Mouse (Mus musculus) cerebellum, adult 11-12 months (tissue): Measurements from ENCODE around the gene Zfp112.
"Not testable (repeated sequence)": the region's sequence is repeated elsewhere in the genome, so short reads cannot be mapped to it uniquely, and the experiment has no call there.

Source experiments
- DNase-seq: peaks from one replicate; pipeline ENCODE4 v3.0.0; 2022

Gene Zfp112

DNA sequence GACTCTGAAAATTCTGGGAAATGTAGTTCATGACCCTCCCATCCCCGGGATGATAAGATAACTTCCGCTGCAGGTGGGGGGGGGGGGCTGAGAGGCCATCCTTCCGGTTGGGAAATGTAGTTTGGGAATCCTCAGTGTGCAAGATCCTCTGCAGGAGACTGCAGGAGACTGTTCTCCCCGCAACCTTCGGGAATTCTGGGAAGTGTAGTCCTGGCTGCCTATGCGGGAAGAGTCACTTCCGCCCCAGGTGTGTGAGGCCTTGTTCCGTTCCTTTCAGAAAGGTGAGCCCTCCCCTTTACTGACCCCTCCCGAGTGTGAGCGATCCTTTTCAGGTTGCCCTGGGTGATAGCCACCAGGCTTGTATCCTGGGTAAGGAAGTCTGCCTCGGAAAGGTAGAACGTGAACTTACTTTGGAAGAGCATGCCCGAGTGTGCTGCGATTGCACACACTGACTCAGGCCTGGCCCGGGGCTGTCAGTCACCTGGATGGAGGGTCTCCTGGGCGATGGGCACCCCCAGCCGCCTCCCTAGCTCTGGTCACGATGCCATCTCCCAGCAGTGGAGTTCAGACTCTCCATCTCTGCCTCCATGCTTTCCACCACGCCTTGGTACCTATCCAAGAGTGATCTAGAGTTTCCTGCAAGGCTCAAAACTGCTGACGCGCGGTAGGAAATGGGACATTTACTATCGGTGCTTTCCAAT lies at the start of gene Zfp112:
Gene Zfp112 (plus strand): TSS at position 159 of the 701 bp plus-strand sequence.
- DNase-seq = peak; percentile 92

GRCm38 (mm10) chr7:24074424-24074823 lies 37.7 kb upstream of the Zfp112 start:
- DNase-seq = not testable (repeated sequence)

DNA sequence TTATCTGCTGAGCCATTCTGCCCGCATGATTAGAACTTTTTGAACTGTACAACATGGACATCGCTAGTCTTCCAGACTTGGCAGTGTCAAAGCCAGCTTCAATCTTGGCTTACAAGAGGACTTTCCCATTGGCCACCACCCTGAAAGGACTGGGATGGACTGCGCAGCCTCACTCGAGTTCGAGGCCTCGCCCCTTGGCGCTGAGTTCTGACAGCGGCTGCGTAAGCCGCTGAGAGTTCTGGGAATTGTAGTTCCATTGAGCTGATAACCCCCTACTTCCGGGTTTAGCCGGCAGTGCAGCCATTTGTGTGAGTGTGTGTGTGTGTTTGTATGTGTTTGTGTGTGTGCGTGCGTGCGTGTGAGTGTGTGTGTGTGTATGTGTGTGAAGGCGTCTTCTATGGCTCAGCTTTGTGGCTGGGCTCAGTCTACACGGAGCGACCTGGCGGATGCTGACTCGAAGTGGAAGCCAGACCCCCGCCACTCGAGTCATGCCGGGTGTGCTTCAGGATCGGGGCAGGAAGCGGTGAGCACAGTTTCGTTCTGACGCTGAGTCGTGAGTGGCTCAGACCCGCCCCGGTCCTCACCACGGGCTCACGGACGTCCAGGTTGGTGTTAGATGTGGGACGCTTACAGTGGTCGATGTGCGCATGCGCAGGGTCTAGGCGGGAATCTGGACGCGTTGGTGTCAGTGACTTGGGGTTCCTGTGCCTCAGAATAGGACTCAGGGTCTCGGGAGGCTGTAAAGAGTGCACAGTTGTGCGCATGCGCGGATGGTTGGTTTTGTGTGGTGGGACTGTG lies 30.3 kb upstream of the Zfp112 start, which contains the start of gene Zfp180:
Gene Zfp180 (plus strand): TSS at position 291 of the 798 bp plus-strand sequence.
- DNase-seq = peak; percentile 98

DNA sequence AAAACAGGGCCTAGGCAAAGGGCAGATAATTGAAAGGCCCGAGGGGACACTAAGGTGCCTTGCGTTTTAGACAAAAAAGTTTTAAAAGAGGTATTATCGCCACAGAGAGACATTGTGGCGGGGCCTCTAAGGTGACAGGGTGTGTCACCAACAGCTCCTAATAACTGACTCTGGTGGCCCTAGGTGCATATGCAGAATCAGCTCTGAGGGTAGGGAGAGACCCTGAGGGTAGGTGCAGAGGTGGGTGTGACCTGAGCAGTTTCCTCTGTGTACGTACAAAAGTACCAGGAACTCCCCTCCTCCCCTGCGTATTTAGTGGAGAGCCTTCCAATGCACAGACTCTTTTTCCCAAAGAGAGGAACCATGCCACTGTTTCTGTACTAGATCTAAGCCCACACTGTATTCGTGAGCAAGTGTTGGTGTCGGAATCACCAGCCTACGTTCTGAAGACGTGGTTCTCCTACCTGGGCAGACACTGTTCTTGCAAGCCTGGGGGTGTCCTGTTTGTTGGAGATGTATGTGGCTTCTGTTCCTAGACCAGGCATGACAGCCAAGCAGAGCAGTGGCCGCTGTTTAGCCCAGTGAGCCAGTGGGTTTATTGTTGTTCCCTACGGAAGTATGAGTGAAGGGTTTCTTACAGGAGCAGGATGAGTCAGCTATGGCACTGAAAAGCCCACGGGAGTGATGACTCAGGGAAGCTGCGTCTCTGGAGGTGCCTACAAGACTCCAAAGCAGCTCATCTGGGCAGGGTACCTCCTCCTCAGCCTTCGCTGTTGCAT lies 29.5 kb upstream of the Zfp112 start:
- peak; percentile 36 for DNase-seq

- DNase-seq = no peak
These were observed 25.2 kb upstream of the Zfp112 start for GRCm38 (mm10) chr7:24086871-24087270.

DNA sequence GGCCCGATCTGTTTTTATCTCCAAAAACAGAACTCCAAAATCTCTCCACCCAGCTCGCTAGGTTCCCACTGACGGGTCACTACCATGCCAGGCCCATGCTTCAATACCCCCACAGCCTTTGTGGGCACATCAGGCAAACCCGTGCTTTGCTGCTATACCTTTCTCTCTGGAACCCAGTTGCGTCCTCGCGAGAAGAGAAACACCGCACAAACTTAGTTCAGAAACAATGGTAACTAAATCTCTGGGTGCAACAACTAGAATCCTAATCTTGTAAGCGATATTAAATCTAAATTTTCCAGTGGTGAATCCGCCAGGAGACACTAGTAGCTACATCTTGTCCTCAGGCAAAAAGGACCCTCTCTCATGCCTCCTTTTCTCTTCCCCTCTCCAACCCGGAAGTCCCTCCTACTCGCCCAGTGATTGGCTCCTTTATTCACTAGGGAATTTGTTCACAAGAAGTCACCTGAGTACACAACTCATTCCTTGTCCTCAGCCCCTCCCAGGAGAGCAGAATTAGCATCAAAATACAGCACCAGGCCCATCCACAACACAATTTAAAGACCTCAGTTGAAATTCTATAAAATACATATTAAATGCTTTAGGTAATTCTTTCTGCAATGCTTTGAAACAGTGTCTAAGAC lies 24.5 kb upstream of the Zfp112 start:
- no peak for DNase-seq

GRCm38 (mm10) chr7:24104403-24104802 lies 7.7 kb upstream of the Zfp112 start:
- peak; percentile 4 for DNase-seq

- peak; percentile 11 for DNase-seq
These were observed 6.9 kb upstream of the Zfp112 start for GRCm38 (mm10) chr7:24105144-24105703.

DNA sequence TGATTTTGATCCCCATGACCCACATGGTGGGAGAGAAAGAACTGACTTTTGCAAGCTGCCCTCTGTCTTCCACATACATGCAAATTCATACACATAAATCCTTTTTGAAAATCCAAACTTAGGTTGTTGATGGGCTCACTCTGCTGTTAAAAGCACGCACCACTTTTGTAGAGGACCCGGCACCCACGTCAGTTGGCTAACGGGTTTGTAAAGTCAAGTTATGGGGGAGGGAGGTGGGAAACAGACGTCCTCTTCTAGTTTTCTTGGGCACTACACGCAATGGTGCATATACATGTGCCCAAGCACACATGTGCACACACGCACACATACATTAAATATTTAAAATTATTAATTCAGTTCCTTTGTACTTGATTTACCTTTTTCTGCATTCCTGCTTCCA lies 1.3 kb upstream of the Zfp112 start:
- peak; percentile 29 for DNase-seq

DNA sequence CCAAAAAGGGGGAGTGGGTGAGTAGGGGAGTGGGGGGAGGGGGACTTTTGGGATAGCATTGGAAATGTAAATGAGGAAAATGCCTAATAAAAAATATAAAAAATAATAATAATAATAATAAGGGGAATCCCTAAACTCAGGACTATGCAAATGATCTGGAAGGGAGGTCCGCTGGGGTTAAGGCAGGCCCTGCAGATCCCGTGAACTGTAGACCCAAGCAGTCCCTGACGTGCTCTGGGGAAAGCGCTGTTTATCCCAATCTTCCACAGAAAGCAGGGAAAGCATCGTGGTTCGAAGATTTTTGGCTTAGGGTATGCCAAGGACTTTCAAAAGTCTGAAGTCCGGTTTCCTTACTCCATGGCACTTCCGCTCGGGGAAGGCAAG lies 350 bp upstream of the Zfp112 start:
- no peak for DNase-seq

DNA sequence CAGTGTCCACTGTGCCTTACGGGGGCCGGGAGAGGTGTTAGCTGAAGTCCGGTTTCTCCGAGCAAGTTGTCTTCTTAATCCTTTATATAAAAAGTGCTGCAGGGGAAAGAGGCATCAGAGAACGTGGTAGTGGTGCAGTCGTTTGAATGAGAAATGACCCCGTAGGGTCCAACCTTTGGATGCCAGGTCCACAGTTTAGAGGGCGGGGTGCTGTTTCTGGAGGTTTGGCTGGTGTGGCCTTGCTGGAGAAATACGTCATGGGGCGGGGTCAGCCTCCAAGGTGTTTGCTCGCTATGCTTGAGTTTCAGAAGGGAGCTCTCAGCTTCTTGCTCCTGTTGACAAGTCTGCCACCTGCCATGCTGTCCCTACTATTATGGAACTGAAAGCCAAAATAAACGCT lies 887 bp downstream of the Zfp112 start:
- peak; percentile 76 for DNase-seq

- DNase-seq = no peak
These were observed 4.5 kb downstream of the Zfp112 start for GRCm38 (mm10) chr7:24116655-24117054.

- DNase-seq = no peak
These were observed 21.4 kb downstream of the Zfp112 start for GRCm38 (mm10) chr7:24133425-24133995.

DNA sequence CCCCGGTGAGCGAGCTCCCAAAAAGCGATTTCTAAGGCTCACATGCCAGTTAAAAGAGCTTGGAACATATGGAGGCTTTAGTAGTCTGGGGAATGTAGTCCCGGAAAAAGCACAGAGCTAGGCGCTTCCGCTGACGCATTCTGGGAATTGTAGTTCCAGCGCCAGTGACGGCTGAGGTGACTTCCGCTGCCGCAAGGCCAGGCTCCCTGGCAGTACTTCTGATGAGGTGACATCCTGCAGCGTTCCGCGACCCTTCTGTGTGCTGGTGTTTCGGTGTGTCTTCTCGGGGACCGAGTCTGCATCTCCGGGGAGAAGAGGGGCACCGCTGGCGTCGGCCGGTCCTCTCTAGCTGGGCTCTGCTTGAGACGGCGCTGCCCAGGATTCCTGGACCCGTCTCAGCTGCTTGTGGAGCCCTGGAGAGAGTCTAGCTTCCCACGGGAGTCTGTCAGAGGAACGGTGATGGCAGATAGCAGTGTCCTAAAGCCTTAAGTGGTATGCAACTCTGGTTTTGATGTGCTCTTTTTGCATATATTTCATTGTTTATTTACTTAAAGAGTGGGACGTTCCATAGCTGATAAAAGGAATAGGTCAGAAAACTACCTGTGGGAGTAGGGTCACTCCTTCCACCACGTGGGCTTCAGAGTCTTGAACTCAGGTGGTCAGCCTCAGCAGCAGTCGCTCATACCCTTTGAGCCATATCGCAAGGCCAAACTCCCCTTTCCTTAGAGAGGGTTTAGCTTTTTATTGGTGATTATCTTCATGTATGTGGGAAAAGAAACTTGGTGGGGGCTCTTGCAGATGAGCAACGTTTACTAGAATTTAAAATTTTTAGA lies 22.1 kb downstream of the Zfp112 start, which contains the start of gene Zfp235:
Gene Zfp235 (plus strand): TSS at position 174 of the 833 bp plus-strand sequence.
- DNase-seq = peak; percentile 88

DNA sequence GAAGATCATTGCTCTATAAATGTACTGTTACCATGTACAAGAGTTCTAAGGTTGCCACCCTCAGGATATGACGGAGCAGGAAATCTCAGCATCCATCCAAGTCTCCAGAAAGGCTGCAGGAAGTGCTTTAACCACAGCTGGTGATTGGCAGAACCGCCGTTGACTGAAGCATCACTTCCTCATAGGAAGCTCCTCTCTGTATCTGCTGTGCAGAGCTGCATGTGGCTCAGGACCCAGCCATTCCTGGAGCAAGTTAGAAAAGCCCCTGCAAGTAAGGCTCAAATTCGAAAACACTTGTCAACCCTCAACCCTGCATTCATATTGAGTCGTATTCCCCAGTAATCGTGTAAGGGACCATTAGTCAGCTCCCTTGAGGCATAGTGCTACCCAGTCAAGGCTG lies 30.5 kb downstream of the Zfp112 start:
- DNase-seq = no peak

DNA sequence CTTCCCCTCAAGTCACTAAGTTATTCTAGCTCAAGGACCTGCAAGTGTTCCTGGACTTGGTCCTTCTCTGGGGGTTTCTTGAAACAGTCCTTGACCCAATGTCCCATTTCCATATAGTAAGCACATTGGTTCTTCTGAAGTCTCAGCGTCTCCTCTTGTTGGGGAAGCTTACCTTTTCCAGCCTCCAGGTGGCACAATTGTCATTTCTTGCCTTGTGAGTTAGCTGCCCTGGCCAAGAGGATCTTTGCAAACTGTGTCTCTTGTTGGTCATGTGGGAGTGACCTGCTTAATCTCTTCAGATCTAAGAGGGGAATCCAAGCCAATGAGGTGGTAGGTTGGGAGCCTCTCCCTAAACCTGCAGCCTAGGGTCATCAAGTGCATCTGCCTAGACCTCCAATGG lies 41.2 kb downstream of the Zfp112 start:
- DNase-seq = no peak

- DNase-seq = no peak
These were observed 60.1 kb downstream of the Zfp112 start for GRCm38 (mm10) chr7:24172191-24172590.

GRCm38 (mm10) chr7:24174618-24175336 lies 62.7 kb downstream of the Zfp112 start, which contains the start of gene Zfp114:
Zfp114 (plus strand) TSS chr7:24175060.
- peak; percentile 81 for DNase-seq

- no peak for DNase-seq
These were observed 63.2 kb downstream of the Zfp112 start for GRCm38 (mm10) chr7:24175337-24175711.
